Mouse (Mus musculus) forebrain, embryonic 14.5 days (tissue): Measurements from ENCODE around the gene Uhrf2. TPM values are rescaled to one million over a fixed set of nuclear protein-coding genes. Genes with fewer than 3 reads are reported as not detected.
A peak's percentile ranks its signal among the peaks of the same experiment; 100 is the strongest.
"Not testable (repeated sequence)": the region's sequence is repeated elsewhere in the genome, so short reads cannot be mapped to it uniquely, and the experiment has no call there.

ENCODE experiments used
- ATAC-seq: fragments of 200-750 bp; cut with Nextera tagmentation; 2 replicates; pipeline ENCODE4 v1.8.0; 2017; ENCODE audit warnings: mild to moderate bottlenecking, moderate library complexity
- DNase-seq: peaks from one replicate; pipeline ENCODE4 v3.0.0-alpha.2; 2015; ENCODE audit warnings: low spot score
- H3K27ac ChIP-seq: fragments of 300-500 bp; sonication (generic); 2 replicates; pipeline ENCODE4 v1.5.1; 2014; ENCODE audit warnings: low read depth, mild to moderate bottlenecking, control low read depth, low read length, moderate library complexity
- H3K27me3 ChIP-seq: fragments of 300-500 bp; sonication (generic); replicated peaks from 2 replicates; pipeline ENCODE4 v1.6.1; 2014; ENCODE audit warnings: low read length, control low read depth, mixed read lengths; ENCODE audit not compliant: control insufficient read depth, insufficient read depth
- H3K36me3 ChIP-seq: fragments of 300-500 bp; sonication (generic); 2 replicates; pipeline ENCODE4 v1.6.1; 2014; ENCODE audit warnings: low read length, control low read depth; ENCODE audit not compliant: control insufficient read depth, insufficient read depth
- H3K4me1 ChIP-seq: fragments of 300-500 bp; sonication (generic); 2 replicates; pipeline ENCODE4 v1.6.1; 2014; ENCODE audit warnings: antibody characterized with exemption, low read length, control low read depth; ENCODE audit not compliant: control insufficient read depth, insufficient read depth
- H3K4me2 ChIP-seq: fragments of 300-500 bp; sonication (generic); 2 replicates; pipeline ENCODE4 v1.6.1; 2014; ENCODE audit warnings: mild to moderate bottlenecking, control low read depth, low read length
- H3K4me3 ChIP-seq: fragments of 300-500 bp; sonication (generic); 2 replicates; pipeline ENCODE4 v1.5.1; 2014; ENCODE audit warnings: low read depth, low read length, control low read depth
- H3K9ac ChIP-seq: fragments of 300-500 bp; sonication (generic); 2 replicates; pipeline ENCODE4 v1.6.1; 2014; ENCODE audit warnings: mild to moderate bottlenecking, low read length, control low read depth, moderate library complexity
- H3K9me3 ChIP-seq: fragments of 300-500 bp; sonication (generic); replicated peaks from 2 replicates; pipeline ENCODE4 v1.6.1; 2016; ENCODE audit warnings: low read length, control low read depth, mixed read lengths; ENCODE audit not compliant: control insufficient read depth
- WGBS: fragments of 180-500 bp; shearing (Covaris S2); extraction: QIAGEN DNeasy Blood & Tissue Kit; methylation state at CpG from one replicate; pipeline ENCODE4 v1.1.7; 2014; 5-methylcytosine and 5-hydroxymethylcytosine counted together
- polyA plus RNA-seq: library from polyadenylated mRNA; unstranded; fragments of >200 nt; fragmentation: Nextera tagmentation; extraction: Ambion mirVana; gene quantifications from 2 replicates; pipeline ENCODE4 v1.2.1, GENCODE M21; 2014

The Uhrf2 gene
- polyA plus RNA-seq, 1 experiment from 2014 or later = 54.6 TPM

DNA sequence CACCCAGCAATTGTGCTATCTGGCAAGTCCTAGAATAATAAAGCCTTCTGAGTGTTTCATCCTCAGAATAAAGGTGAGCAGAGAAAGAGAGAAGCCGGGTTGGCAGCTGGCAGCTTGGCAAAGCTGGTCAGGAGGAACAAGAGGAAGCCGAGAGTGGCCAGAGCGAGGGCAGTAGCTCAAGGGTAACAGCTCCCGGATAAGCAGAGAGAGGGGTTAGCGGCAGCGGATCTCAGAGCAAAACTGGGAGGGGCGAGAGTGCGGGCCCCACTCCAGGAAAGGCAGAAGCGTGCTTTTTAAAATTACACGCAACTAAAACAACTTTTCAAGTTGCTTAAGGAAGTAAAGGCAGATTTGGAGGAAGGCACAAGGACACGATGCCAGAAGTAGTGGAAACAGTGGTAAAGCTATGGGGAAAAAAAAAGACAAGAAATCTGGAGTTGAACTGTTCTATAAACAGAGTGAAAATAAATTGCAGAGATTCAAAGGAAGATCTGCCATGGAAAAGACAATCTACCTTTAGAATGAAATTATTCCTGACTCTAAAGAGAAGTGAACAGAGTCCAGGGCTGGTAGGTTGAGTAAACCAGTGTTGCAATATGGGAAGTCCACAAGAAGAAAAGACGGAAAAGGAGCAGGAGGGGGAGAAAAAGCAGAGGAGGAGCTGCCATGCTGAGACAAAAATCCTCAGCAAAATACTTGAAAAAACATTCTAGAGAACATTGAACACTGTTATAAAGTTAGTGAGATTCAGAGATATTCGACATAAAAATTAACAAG is 19.6 kb upstream of the Uhrf2 start:
- Histone ChIP-seq H3K4me1 (no peaks in the 10 kb centered on the region), H3K4me2 (no peak overlapping the region), H3K36me3 (no peaks in the 10 kb centered on the region), H3K27me3 (no peaks in the 10 kb centered on the region), H3K4me3 (no peak overlapping the region), H3K27ac (no peak overlapping the region), H3K9me3 (no peaks in the 10 kb centered on the region), H3K9ac (no peak overlapping the region)
- no peak for DNase-seq
- ATAC-seq = no peak
- WGBS = 79% methylated on average over 13 of the region's 13 CpGs

- no peaks in the 10 kb centered on the region for H3K36me3 ChIP-seq
- no peak overlapping the region for H3K4me3 ChIP-seq
- DNase-seq (no peak), ATAC-seq (no peak)
- WGBS = 83% methylated on average over 3 of the region's 3 CpGs
- H3K27ac ChIP-seq = no peak overlapping the region
- no peaks in the 10 kb centered on the region for H3K27me3 ChIP-seq
- no peak overlapping the region for H3K9ac ChIP-seq
- H3K9me3 ChIP-seq = no peaks in the 10 kb centered on the region
- no peak overlapping the region for H3K4me2 ChIP-seq
- no peaks in the 10 kb centered on the region for H3K4me1 ChIP-seq
These were observed 16.0 kb upstream of the Uhrf2 start for GRCm38 (mm10) chr19:30014331-30014730.

DNA sequence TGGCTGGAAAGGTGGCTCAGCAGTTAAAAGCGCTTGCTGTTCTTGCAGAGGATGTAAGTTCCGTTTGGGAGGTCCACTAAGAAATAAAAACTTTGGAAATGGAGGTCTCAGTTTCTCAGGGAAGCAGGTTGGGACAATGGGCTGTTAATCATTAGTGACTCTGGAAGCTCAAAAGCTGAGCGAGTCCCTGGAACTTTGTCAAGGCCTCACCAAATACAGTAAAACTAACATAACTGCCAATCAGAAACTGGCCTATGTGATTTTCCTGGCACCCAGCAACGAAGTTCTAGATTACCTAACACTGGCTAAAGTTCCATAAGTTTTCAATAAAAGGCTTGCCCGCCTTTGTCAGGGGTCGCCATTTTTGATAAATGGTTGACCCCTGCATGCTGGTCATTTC is 14.2 kb upstream of the Uhrf2 start:
- H3K4me2 ChIP-seq = no peak overlapping the region
- H3K36me3 ChIP-seq = no peaks in the 10 kb centered on the region
- 79% methylated on average over 6 of the region's 6 CpGs for WGBS
- H3K9ac ChIP-seq = no peak overlapping the region
- no peak overlapping the region for H3K27ac ChIP-seq
- no peaks in the 10 kb centered on the region for H3K27me3 ChIP-seq
- no peaks in the 10 kb centered on the region for H3K9me3 ChIP-seq
- H3K4me3 ChIP-seq = no peak overlapping the region
- DNase-seq (no peak), ATAC-seq (no peak)
- no peaks in the 10 kb centered on the region for H3K4me1 ChIP-seq

DNA sequence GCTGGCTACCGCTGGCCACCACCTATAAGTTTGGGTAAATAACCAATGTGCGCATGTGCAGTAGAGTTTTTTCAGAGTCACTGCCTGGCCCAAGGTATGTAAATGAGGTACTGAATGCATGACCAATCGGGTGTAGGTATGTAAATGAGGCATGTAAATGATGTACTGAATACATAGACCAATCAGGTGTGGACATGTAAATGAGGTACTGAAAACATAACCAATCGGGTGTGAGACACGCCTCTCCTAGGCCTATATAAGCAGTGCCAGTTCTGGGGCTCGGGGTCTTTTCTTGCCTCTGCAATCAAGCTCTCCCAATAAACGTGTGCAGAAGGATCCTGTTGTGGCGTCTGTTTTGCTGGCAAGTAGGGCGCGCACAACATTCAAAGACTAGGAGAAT is 6.9 kb upstream of the Uhrf2 start:
- not testable (repeated sequence) for H3K4me2 ChIP-seq, H3K27me3 ChIP-seq, ATAC-seq, H3K9ac ChIP-seq, H3K9me3 ChIP-seq, H3K4me1 ChIP-seq, DNase-seq, H3K27ac ChIP-seq, H3K4me3 ChIP-seq, H3K36me3 ChIP-seq
- 96% methylated on average over 10 of the region's 10 CpGs for WGBS

DNA sequence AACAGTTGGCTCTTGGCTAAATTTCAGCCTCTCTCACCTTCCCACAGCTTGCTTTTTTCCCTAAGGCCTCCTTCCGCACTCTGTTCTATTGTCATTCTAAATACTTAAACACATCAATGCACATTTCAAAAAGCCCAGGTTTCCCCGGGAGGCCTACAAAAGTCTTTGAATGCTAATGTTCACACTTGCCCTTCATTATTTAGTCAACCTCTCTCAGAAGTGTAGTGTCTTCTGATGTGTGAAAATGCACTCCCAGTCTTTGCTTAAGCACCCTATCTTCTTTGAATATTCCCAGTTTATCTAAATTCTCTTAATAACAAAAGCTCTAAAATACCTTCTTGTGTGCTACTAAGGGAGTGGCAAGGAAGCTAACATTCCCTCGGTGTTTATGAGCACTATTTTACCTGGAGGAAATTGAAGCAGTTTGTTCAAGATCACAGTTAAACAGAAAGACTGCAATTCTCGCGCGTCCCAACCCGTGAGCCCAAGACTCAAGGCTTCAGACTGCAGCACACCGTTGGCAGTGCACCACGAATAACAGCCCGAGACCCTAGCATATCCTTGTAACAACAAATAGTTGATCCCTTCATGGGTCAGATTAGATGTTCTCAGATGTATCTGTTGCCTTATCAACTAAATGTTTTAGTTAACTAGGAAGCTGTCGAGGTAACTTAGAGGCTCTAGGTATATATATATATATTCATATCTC is 1.2 kb upstream of the Uhrf2 start:
- Histone ChIP-seq H3K27ac (0 out of 2 replicates have a peak overlapping the region, but pooled peaks have one; percentile 9), H3K27me3 (no peaks in the 10 kb centered on the region), H3K36me3 (no peaks in the 10 kb centered on the region), H3K9ac (no peak overlapping the region; the same call in 1 of the 2 replicates), H3K4me1 (peaks cover 30% of the 10 kb centered on the region), H3K4me3 (peak overlapping the region; percentile 99), H3K4me2 (peak overlapping the region; percentile 87), H3K9me3 (no peaks in the 10 kb centered on the region)
- 23% methylated on average over 11 of the region's 11 CpGs for WGBS
- no peak for ATAC-seq
- peak; percentile 24 for DNase-seq

DNA sequence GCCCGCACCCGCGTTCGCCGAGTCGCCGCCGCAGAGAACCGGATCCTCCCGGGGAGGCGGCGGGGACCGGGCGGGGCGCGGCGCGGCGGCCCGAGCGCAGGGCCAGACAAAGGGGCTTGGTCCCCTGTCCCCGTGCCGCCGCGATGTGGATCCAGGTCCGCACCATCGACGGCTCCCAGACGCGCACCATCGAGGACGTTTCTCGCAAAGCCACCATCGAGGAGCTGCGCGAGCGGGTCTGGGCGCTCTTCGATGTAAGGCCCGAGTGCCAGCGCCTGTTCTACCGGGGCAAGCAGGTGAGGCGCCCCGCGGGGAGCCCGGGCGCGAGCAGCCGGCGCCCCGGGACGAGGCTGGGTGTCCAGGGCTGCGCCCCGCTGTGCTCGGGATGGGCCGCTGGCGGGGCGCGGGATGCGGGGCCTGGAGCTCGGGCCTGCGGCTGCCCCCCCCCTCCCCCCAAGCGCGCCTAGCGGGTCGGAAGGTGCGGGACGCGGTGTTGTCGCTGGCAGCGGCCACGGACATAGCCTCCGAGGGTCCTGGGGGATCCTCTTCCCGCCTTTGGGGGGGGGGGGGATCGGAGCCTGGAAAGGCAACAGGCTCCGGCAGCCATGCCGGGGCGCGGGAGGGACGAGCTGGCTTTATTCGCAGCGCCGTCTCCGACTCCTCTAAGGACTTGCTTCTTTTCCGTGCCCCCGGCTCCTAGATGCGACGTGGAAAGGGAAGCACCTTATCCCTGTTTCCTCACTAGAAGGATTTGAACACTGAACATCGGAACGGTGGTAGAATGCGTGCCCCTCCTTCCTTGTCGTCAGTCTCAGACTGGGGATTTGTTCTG is 539 bp downstream of the Uhrf2 start:
- Histone ChIP-seq H3K27me3 (no peaks in the 10 kb centered on the region), H3K4me2 (peak overlapping the region; percentile 87), H3K36me3 (no peaks in the 10 kb centered on the region), H3K9ac (peak overlapping the region; percentile 99), H3K4me3 (peak overlapping the region; percentile 99), H3K9me3 (no peaks in the 10 kb centered on the region), H3K27ac (peak overlapping the region; percentile 93), H3K4me1 (peaks cover 41% of the 10 kb centered on the region)
- WGBS = under 1% methylated on average over 57 of the region's 92 CpGs
- DNase-seq = peak; percentile 48
- ATAC-seq = no peak; the same call in none of the 2 replicates

- Histone ChIP-seq H3K9ac (peak overlapping the region; percentile 99), H3K9me3 (no peaks in the 10 kb centered on the region), H3K4me2 (peak overlapping the region; percentile 87), H3K27me3 (no peaks in the 10 kb centered on the region), H3K36me3 (no peaks in the 10 kb centered on the region), H3K4me3 (peak overlapping the region; percentile 99), H3K4me1 (peaks cover 41% of the 10 kb centered on the region), H3K27ac (no peak overlapping the region; the same call in 1 of the 2 replicates)
- 1% methylated on average over 7 of the region's 7 CpGs for WGBS
- DNase-seq (peak; percentile 50), ATAC-seq (no peak)
These were observed 1.2 kb downstream of the Uhrf2 start for GRCm38 (mm10) chr19:30031468-30031931.

DNA sequence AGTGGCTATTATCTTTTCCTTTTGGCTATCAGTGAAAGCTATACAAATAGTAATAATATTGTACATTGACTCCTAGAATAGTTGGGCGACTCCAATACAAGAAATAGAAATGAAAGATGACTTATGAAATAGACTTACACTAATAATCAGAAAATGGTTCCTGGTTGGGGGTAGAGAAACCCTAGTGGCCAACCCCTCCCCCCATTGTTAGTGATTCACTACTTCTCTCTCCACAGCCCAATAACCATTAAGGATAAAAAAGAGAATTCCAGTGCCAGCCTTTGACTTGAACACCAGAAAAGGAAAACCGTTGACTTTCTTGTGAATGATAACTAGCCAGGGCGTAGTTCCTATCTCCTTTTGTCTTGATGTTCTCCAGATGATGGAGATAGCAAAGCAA is 1.9 kb downstream of the Uhrf2 start:
- H3K27me3 ChIP-seq = no peaks in the 10 kb centered on the region
- no peak for ATAC-seq
- no peak overlapping the region for H3K27ac ChIP-seq
- no peak for DNase-seq
- H3K4me3 ChIP-seq = peak overlapping the region; percentile 99
- peak overlapping the region; percentile 87 for H3K4me2 ChIP-seq
- WGBS = 58% methylated on average over 3 of the region's 3 CpGs
- H3K4me1 ChIP-seq = peaks cover 41% of the 10 kb centered on the region
- H3K9ac ChIP-seq = peak overlapping the region; percentile 38; the same call in 1 of the 2 replicates
- no peaks in the 10 kb centered on the region for H3K36me3 ChIP-seq
- H3K9me3 ChIP-seq = no peaks in the 10 kb centered on the region
